Mouse (Mus musculus): Measurements from ENCODE around the gene Psmd9. TPM values are rescaled to one million over a fixed set of nuclear protein-coding genes. Genes with fewer than 3 reads are reported as not detected.
"Not testable (repeated sequence)": the region's sequence is repeated elsewhere in the genome, so short reads cannot be mapped to it uniquely, and the experiment has no call there.

Psmd9 gene
- polyA plus RNA-seq, 1 experiment from 2014 or later = 82.9 TPM

GRCm38 (mm10) chr5:123222346-123223050 is 53.3 kb downstream of the Psmd9 start:
- H3K27ac ChIP-seq (replicated peaks); H3K9me3 ChIP-seq; H3K36me3 ChIP-seq; H3K9ac ChIP-seq (replicated peaks); ATAC-seq (replicated peaks); H3K4me3 ChIP-seq; H3K4me2 ChIP-seq (replicated peaks); H3K27me3 ChIP-seq; H3K4me1 ChIP-seq: not testable (repeated sequence)
- WGBS = 90% methylated on average over 4 of the region's 5 CpGs

GRCm38 (mm10) chr5:123223051-123223410 is 53.8 kb downstream of the Psmd9 start:
- H3K36me3 ChIP-seq = no peaks in the 10 kb centered on the region
- no peaks in the 10 kb centered on the region for H3K9me3 ChIP-seq
- WGBS = 88% methylated on average over 4 of the region's 4 CpGs
- no peaks in the 10 kb centered on the region for H3K4me1 ChIP-seq
- H3K27ac ChIP-seq (replicated peaks) = no peak overlapping the region
- no peaks in the 10 kb centered on the region for H3K27me3 ChIP-seq
- H3K4me2 ChIP-seq (replicated peaks) = no peak overlapping the region
- no peak overlapping the region for H3K9ac ChIP-seq (replicated peaks)
- no peak overlapping the region for H3K4me3 ChIP-seq
- ATAC-seq (replicated peaks) = no peak

- not testable (repeated sequence) for H3K27me3 ChIP-seq; H3K4me3 ChIP-seq; H3K36me3 ChIP-seq; ATAC-seq (replicated peaks); H3K4me2 ChIP-seq (replicated peaks); H3K9ac ChIP-seq (replicated peaks); H3K27ac ChIP-seq (replicated peaks); H3K9me3 ChIP-seq; H3K4me1 ChIP-seq
- 55% methylated on average over 6 of the region's 6 CpGs for WGBS
Observed at GRCm38 (mm10) chr5:123223861-123224260, 54.6 kb downstream of the Psmd9 start.

GRCm38 (mm10) chr5:123226851-123227250 is 57.6 kb downstream of the Psmd9 start:
- H3K4me1 ChIP-seq = peaks cover 11% of the 10 kb centered on the region
- 92% methylated on average over 7 of the region's 7 CpGs for WGBS
- H3K4me3 ChIP-seq = no peak overlapping the region
- H3K36me3 ChIP-seq = peaks cover 3% of the 10 kb centered on the region; the same call in 1 of the 2 replicates
- no peaks in the 10 kb centered on the region for H3K9me3 ChIP-seq
- H3K9ac ChIP-seq (replicated peaks) = no peak overlapping the region
- H3K27ac ChIP-seq (replicated peaks) = no peak overlapping the region
- no peak for ATAC-seq (replicated peaks)
- H3K27me3 ChIP-seq = no peaks in the 10 kb centered on the region
- H3K4me2 ChIP-seq (replicated peaks) = no peak overlapping the region

- WGBS = 4% methylated on average over 42 of the region's 42 CpGs
- ATAC-seq (replicated peaks) = peak; percentile 89
- peaks cover 11% of the 10 kb centered on the region for H3K4me1 ChIP-seq
- no peak overlapping the region for H3K27ac ChIP-seq (replicated peaks)
- H3K36me3 ChIP-seq = peaks cover 3% of the 10 kb centered on the region; the same call in 1 of the 2 replicates
- peak overlapping the region; percentile 94 for H3K4me3 ChIP-seq
- H3K27me3 ChIP-seq = no peaks in the 10 kb centered on the region
- peak overlapping the region; percentile 96 for H3K9ac ChIP-seq (replicated peaks)
- no peaks in the 10 kb centered on the region for H3K9me3 ChIP-seq
- H3K4me2 ChIP-seq (replicated peaks) = peak overlapping the region; percentile 67
Observed at GRCm38 (mm10) chr5:123227762-123228523, 58.7 kb downstream of the Psmd9 start.

GRCm38 (mm10) chr5:123228524-123228922 is 59.3 kb downstream of the Psmd9 start:
- Histone ChIP-seq H3K4me1 (peaks cover 11% of the 10 kb centered on the region), H3K9ac (replicated peaks) (peak overlapping the region; percentile 96), H3K36me3 (peaks cover 3% of the 10 kb centered on the region; the same call in 1 of the 2 replicates), H3K27me3 (no peaks in the 10 kb centered on the region), H3K27ac (replicated peaks) (no peak overlapping the region), H3K9me3 (no peaks in the 10 kb centered on the region), H3K4me2 (replicated peaks) (peak overlapping the region; percentile 67), H3K4me3 (peak overlapping the region; percentile 94)
- no peak for ATAC-seq (replicated peaks)
- 6% methylated on average over 15 of the region's 15 CpGs for whole genome bisulfite sequencing

- no peak for ATAC-seq (replicated peaks)
- H3K4me3 ChIP-seq = peak overlapping the region; percentile 94; the same call in 1 of the 2 replicates
- no peaks in the 10 kb centered on the region for H3K27me3 ChIP-seq
- H3K4me2 ChIP-seq (replicated peaks) = peak overlapping the region; percentile 67; the same call in 1 of the 2 replicates
- H3K9me3 ChIP-seq = no peaks in the 10 kb centered on the region
- H3K27ac ChIP-seq (replicated peaks) = no peak overlapping the region
- WGBS = 88% methylated on average over 6 of the region's 6 CpGs
- peaks cover 11% of the 10 kb centered on the region for H3K4me1 ChIP-seq
- H3K36me3 ChIP-seq = peaks cover 3% of the 10 kb centered on the region; the same call in 1 of the 2 replicates
- no peak overlapping the region for H3K9ac ChIP-seq (replicated peaks)
Observed at GRCm38 (mm10) chr5:123229296-123229695, 60.1 kb downstream of the Psmd9 start.

- no peak overlapping the region for H3K4me3 ChIP-seq
- peaks cover 7% of the 10 kb centered on the region for H3K36me3 ChIP-seq
- H3K27me3 ChIP-seq = no peaks in the 10 kb centered on the region
- H3K27ac ChIP-seq (replicated peaks) = no peak overlapping the region
- peaks cover 21% of the 10 kb centered on the region for H3K4me1 ChIP-seq
- H3K9me3 ChIP-seq = no peaks in the 10 kb centered on the region
- no peak overlapping the region for H3K9ac ChIP-seq (replicated peaks)
- no peak for ATAC-seq (replicated peaks)
- 89% methylated on average over 2 of the region's 2 CpGs for WGBS
- H3K4me2 ChIP-seq (replicated peaks) = no peak overlapping the region
Observed at GRCm38 (mm10) chr5:123232180-123232579, 63.0 kb downstream of the Psmd9 start.

GRCm38 (mm10) chr5:123235731-123236130 is 66.5 kb downstream of the Psmd9 start:
- Histone ChIP-seq H3K4me1 (peaks cover 10% of the 10 kb centered on the region), H3K9me3 (no peaks in the 10 kb centered on the region), H3K36me3 (peaks cover 21% of the 10 kb centered on the region), H3K4me3 (no peak overlapping the region), H3K4me2 (replicated peaks) (no peak overlapping the region), H3K27me3 (no peaks in the 10 kb centered on the region), H3K27ac (replicated peaks) (peak overlapping the region; percentile 54), H3K9ac (replicated peaks) (no peak overlapping the region)
- peak; percentile 53 for ATAC-seq (replicated peaks)
- WGBS = 19% methylated on average over 2 of the region's 2 CpGs

GRCm38 (mm10) chr5:123236426-123236825 is 67.2 kb downstream of the Psmd9 start:
- peak overlapping the region; percentile 54; the same call in 1 of the 2 replicates for H3K27ac ChIP-seq (replicated peaks)
- peaks cover 22% of the 10 kb centered on the region for H3K36me3 ChIP-seq
- 91% methylated on average over 9 of the region's 9 CpGs for WGBS
- H3K27me3 ChIP-seq = no peaks in the 10 kb centered on the region
- no peaks in the 10 kb centered on the region for H3K9me3 ChIP-seq
- no peak overlapping the region for H3K4me2 ChIP-seq (replicated peaks)
- no peak for ATAC-seq (replicated peaks)
- peaks cover 10% of the 10 kb centered on the region for H3K4me1 ChIP-seq
- no peak overlapping the region for H3K4me3 ChIP-seq
- no peak overlapping the region for H3K9ac ChIP-seq (replicated peaks)

- Histone ChIP-seq H3K36me3 (peaks cover 53% of the 10 kb centered on the region), H3K4me2 (replicated peaks) (no peak overlapping the region), H3K9me3 (no peaks in the 10 kb centered on the region), H3K27ac (replicated peaks) (no peak overlapping the region), H3K4me3 (no peak overlapping the region), H3K4me1 (peaks cover 10% of the 10 kb centered on the region), H3K27me3 (no peaks in the 10 kb centered on the region), H3K9ac (replicated peaks) (no peak overlapping the region)
- no peak for ATAC-seq (replicated peaks)
- 94% methylated on average over 11 of the region's 11 CpGs for WGBS
Observed at GRCm38 (mm10) chr5:123239501-123239900, 70.3 kb downstream of the Psmd9 start.

- Histone ChIP-seq H3K27ac (replicated peaks) (no peak overlapping the region), H3K27me3 (no peaks in the 10 kb centered on the region), H3K9ac (replicated peaks) (no peak overlapping the region), H3K36me3 (peaks cover 46% of the 10 kb centered on the region), H3K4me1 (no peaks in the 10 kb centered on the region), H3K4me2 (replicated peaks) (no peak overlapping the region), H3K4me3 (no peak overlapping the region), H3K9me3 (no peaks in the 10 kb centered on the region)
- WGBS = 20% methylated on average over 4 of the region's 4 CpGs
- no peak for ATAC-seq (replicated peaks)
Observed at GRCm38 (mm10) chr5:123245518-123245917, 76.3 kb downstream of the Psmd9 start.
